Mouse (Mus musculus): ENCODE data around the gene Syne3. TPM values are rescaled to one million over a fixed set of nuclear protein-coding genes. Genes with fewer than 3 reads are reported as not detected.

Gene Syne3
- polyA plus RNA-seq, 1 experiment from 2014 or later = 0.16 TPM

GRCm38 (mm10) chr12:105039578-105040289, 30.1 kb upstream of the Syne3 start:
- no peak overlapping the region for H3K4me2 ChIP-seq (ENCODE audit: low read length)
- H3K36me3 ChIP-seq (ENCODE audit: control insufficient read depth, insufficient read depth, low read length) = peaks cover 6% of the 10 kb centered on the region; the same call in 1 of the 2 replicates
- no peak overlapping the region for H3K4me3 ChIP-seq (ENCODE audit: low read depth, low read length)
- 61% methylated on average over 12 of the region's 12 CpGs for WGBS
- no peak for ATAC-seq
- peaks cover 4% of the 10 kb centered on the region for H3K4me1 ChIP-seq (ENCODE audit: control insufficient read depth, insufficient read depth, low read length)
- H3K27me3 ChIP-seq (ENCODE audit: control insufficient read depth, insufficient read depth, low read depth, low read length) = no peaks in the 10 kb centered on the region
- H3K9ac ChIP-seq (ENCODE audit: low read depth, low read length) = no peak overlapping the region
- H3K27ac ChIP-seq (ENCODE audit: low read length) = no peak overlapping the region
- no peaks in the 10 kb centered on the region for H3K9me3 ChIP-seq (replicated peaks; ENCODE audit: control insufficient read depth, low read length, poor library complexity, severe bottlenecking)

- no peak overlapping the region for H3K9ac ChIP-seq (ENCODE audit: low read depth, low read length)
- H3K27ac ChIP-seq (ENCODE audit: low read length) = no peak overlapping the region
- no peak overlapping the region for H3K4me3 ChIP-seq (ENCODE audit: low read depth, low read length)
- peaks cover 6% of the 10 kb centered on the region; the same call in 1 of the 2 replicates for H3K36me3 ChIP-seq (ENCODE audit: control insufficient read depth, insufficient read depth, low read length)
- 89% methylated on average over 7 of the region's 7 CpGs for WGBS
- ATAC-seq = no peak
- no peaks in the 10 kb centered on the region for H3K27me3 ChIP-seq (ENCODE audit: control insufficient read depth, insufficient read depth, low read depth, low read length)
- H3K9me3 ChIP-seq (replicated peaks; ENCODE audit: control insufficient read depth, low read length, poor library complexity, severe bottlenecking) = no peaks in the 10 kb centered on the region
- H3K4me2 ChIP-seq (ENCODE audit: low read length) = no peak overlapping the region
- H3K4me1 ChIP-seq (ENCODE audit: control insufficient read depth, insufficient read depth, low read length) = peaks cover 12% of the 10 kb centered on the region
Measured at GRCm38 (mm10) chr12:105038918-105039317, 29.3 kb upstream of the Syne3 start.

GRCm38 (mm10) chr12:105038211-105038610, 28.6 kb upstream of the Syne3 start:
- Histone ChIP-seq H3K36me3 (ENCODE audit: control insufficient read depth, insufficient read depth, low read length) (peaks cover 6% of the 10 kb centered on the region; the same call in 1 of the 2 replicates), H3K9ac (ENCODE audit: low read depth, low read length) (no peak overlapping the region), H3K4me3 (ENCODE audit: low read depth, low read length) (no peak overlapping the region), H3K4me2 (ENCODE audit: low read length) (no peak overlapping the region), H3K27me3 (ENCODE audit: control insufficient read depth, insufficient read depth, low read depth, low read length) (no peaks in the 10 kb centered on the region), H3K27ac (ENCODE audit: low read length) (no peak overlapping the region), H3K4me1 (ENCODE audit: control insufficient read depth, insufficient read depth, low read length) (peaks cover 19% of the 10 kb centered on the region), H3K9me3 (replicated peaks; ENCODE audit: control insufficient read depth, low read length, poor library complexity, severe bottlenecking) (no peaks in the 10 kb centered on the region)
- ATAC-seq = no peak
- WGBS = 90% methylated on average over 11 of the region's 11 CpGs

- Histone ChIP-seq H3K27me3 (ENCODE audit: control insufficient read depth, insufficient read depth, low read depth, low read length) (no peaks in the 10 kb centered on the region), H3K36me3 (ENCODE audit: control insufficient read depth, insufficient read depth, low read length) (peaks cover 6% of the 10 kb centered on the region; the same call in 1 of the 2 replicates), H3K27ac (ENCODE audit: low read length) (no peak overlapping the region), H3K4me2 (ENCODE audit: low read length) (peak overlapping the region; percentile 87; the same call in 1 of the 2 replicates), H3K9me3 (replicated peaks; ENCODE audit: control insufficient read depth, low read length, poor library complexity, severe bottlenecking) (no peaks in the 10 kb centered on the region), H3K4me3 (ENCODE audit: low read depth, low read length) (no peak overlapping the region), H3K4me1 (ENCODE audit: control insufficient read depth, insufficient read depth, low read length) (peaks cover 29% of the 10 kb centered on the region), H3K9ac (ENCODE audit: low read depth, low read length) (no peak overlapping the region)
- 78% methylated on average over 14 of the region's 14 CpGs for WGBS
- ATAC-seq = no peak
Measured at GRCm38 (mm10) chr12:105034130-105034769, 24.6 kb upstream of the Syne3 start.

GRCm38 (mm10) chr12:105032832-105033775, 23.5 kb upstream of the Syne3 start:
- no peaks in the 10 kb centered on the region for H3K27me3 ChIP-seq (ENCODE audit: control insufficient read depth, insufficient read depth, low read depth, low read length)
- peaks cover 29% of the 10 kb centered on the region for H3K4me1 ChIP-seq (ENCODE audit: control insufficient read depth, insufficient read depth, low read length)
- H3K9ac ChIP-seq (ENCODE audit: low read depth, low read length) = peak overlapping the region; percentile 75
- H3K4me2 ChIP-seq (ENCODE audit: low read length) = peak overlapping the region; percentile 87
- H3K9me3 ChIP-seq (replicated peaks; ENCODE audit: control insufficient read depth, low read length, poor library complexity, severe bottlenecking) = no peaks in the 10 kb centered on the region
- 2% methylated on average over 45 of the region's 45 CpGs for WGBS
- peaks cover 10% of the 10 kb centered on the region for H3K36me3 ChIP-seq (ENCODE audit: control insufficient read depth, insufficient read depth, low read length)
- peak overlapping the region; percentile 79 for H3K27ac ChIP-seq (ENCODE audit: low read length)
- H3K4me3 ChIP-seq (ENCODE audit: low read depth, low read length) = peak overlapping the region; percentile 88
- peak; percentile 58 for ATAC-seq

GRCm38 (mm10) chr12:105032147-105032831, 22.7 kb upstream of the Syne3 start, which contains the start of gene Glrx5:
Gene Glrx5 (plus strand): TSS chr12:105032688.
- peak within 1 kb of the TSS; percentile 90 for H3K4me2 ChIP-seq (ENCODE audit: low read length)
- peak within 1 kb of the TSS; percentile 84 for H3K9ac ChIP-seq (ENCODE audit: low read depth, low read length)
- peak within 1 kb of the TSS; percentile 88 for H3K4me3 ChIP-seq (ENCODE audit: low read depth, low read length)
- H3K4me1 ChIP-seq (ENCODE audit: control insufficient read depth, insufficient read depth, low read length) = peaks cover 29% of the 10 kb centered on the region
- H3K27me3 ChIP-seq (ENCODE audit: control insufficient read depth, insufficient read depth, low read depth, low read length) = no peaks in the 10 kb centered on the region
- no peaks in the 10 kb centered on the region for H3K9me3 ChIP-seq (replicated peaks; ENCODE audit: control insufficient read depth, low read length, poor library complexity, severe bottlenecking)
- H3K36me3 ChIP-seq (ENCODE audit: control insufficient read depth, insufficient read depth, low read length) = peaks cover 10% of the 10 kb centered on the region
- under 1% methylated on average over 71 of the region's 72 CpGs for WGBS
- peak; percentile 99 for ATAC-seq
- peak within 1 kb of the TSS; percentile 79 for H3K27ac ChIP-seq (ENCODE audit: low read length)

- peak overlapping the region; percentile 84 for H3K9ac ChIP-seq (ENCODE audit: low read depth, low read length)
- peak overlapping the region; percentile 88 for H3K4me3 ChIP-seq (ENCODE audit: low read depth, low read length)
- no peak for ATAC-seq
- H3K4me1 ChIP-seq (ENCODE audit: control insufficient read depth, insufficient read depth, low read length) = peaks cover 29% of the 10 kb centered on the region
- 5% methylated on average over 37 of the region's 37 CpGs for WGBS
- peaks cover 10% of the 10 kb centered on the region for H3K36me3 ChIP-seq (ENCODE audit: control insufficient read depth, insufficient read depth, low read length)
- H3K27ac ChIP-seq (ENCODE audit: low read length) = peak overlapping the region; percentile 65
- H3K27me3 ChIP-seq (ENCODE audit: control insufficient read depth, insufficient read depth, low read depth, low read length) = no peaks in the 10 kb centered on the region
- H3K4me2 ChIP-seq (ENCODE audit: low read length) = peak overlapping the region; percentile 90
- H3K9me3 ChIP-seq (replicated peaks; ENCODE audit: control insufficient read depth, low read length, poor library complexity, severe bottlenecking) = no peaks in the 10 kb centered on the region
Measured at GRCm38 (mm10) chr12:105031081-105032058, 21.8 kb upstream of the Syne3 start.

Measured in midbrain, embryonic 16.5 days (tissue).